Mouse (Mus musculus) lung, postnatal 14 days (tissue): ENCODE data around the gene Kcnb1.

ENCODE experiments used
- DNase-seq: peaks from one replicate; pipeline ENCODE4 v3.0.0; 2021

The Kcnb1 gene

DNA sequence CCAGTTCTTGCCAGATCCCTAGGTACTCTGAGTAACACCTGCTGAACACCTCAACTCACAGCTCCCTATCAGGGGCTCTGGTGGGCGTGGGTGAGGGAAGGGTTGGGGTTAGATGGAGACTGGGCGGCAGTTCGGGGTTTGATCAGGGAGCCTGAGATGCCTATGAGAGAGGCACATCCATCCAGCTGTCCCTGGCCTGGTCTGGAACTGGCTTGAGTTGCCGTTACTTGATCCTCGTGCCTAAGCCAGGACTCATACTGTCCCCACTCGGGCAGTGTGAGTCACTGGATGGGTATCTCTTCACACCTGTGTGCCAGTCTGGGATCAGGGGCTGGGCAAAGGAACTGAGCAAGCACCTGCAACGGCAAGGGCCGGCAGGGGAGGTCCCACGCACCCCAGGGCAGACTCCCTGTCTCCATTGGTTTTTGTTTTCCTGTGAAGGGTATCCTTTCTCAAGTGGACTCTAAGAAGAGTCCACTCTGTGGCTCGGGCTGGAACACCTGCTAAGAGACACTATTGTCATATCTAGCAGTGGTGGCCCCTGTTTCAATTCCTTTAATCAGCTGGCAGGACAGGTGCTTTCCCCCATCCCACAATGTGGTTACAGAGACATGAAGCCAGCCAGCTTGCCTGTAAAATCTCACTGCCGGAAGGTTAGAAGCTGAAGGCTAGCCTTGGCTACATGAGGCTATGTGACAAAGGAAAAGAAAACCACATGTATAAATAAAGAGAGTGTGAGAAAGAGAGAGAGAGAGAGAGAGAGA, 112.6 kb downstream of the Kcnb1 start:
- no peak for DNase-seq

- no peak for DNase-seq
Observed at GRCm38 (mm10) chr2:167076759-167077158, 113.2 kb downstream of the Kcnb1 start.

DNA sequence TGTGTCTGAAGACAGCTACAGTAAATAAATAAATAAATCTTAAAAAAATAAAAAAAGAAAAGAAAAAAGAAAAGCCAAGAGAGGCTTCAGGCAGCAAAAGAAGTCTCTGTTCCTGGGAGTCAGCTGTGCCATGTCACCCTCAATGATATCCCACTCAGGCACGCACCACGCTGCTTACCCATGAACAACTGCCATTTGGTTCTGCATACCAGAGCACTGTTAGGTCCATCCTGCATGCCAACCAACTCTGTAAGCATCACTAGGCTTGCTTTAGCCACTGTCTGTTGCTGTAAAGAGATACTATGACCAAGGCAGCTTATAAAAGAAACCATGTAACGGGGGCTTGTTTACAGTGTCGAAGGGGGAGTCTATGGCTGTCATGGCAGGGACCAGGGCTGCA, 113.6 kb downstream of the Kcnb1 start:
- DNase-seq, result no peak

DNA sequence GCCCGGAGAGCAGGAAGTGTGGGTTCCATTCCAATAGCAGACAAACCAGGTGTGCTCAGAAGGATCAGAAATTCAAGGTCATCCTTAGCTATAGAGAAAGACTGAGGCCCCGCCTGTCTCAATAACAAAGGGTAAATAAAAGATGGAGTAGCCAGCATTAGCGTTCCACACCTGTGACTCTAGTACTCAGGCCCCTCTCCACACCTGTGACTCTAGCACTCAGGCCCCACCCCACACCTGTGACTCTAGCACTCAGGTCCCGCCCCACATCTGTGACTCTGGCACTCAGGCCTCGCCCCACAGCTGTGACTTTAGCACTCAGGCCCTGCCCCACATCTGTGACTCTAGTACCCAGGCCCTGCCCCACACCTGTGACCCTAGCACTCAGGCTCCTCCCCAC, 115.4 kb downstream of the Kcnb1 start:
- no peak for DNase-seq

DNA sequence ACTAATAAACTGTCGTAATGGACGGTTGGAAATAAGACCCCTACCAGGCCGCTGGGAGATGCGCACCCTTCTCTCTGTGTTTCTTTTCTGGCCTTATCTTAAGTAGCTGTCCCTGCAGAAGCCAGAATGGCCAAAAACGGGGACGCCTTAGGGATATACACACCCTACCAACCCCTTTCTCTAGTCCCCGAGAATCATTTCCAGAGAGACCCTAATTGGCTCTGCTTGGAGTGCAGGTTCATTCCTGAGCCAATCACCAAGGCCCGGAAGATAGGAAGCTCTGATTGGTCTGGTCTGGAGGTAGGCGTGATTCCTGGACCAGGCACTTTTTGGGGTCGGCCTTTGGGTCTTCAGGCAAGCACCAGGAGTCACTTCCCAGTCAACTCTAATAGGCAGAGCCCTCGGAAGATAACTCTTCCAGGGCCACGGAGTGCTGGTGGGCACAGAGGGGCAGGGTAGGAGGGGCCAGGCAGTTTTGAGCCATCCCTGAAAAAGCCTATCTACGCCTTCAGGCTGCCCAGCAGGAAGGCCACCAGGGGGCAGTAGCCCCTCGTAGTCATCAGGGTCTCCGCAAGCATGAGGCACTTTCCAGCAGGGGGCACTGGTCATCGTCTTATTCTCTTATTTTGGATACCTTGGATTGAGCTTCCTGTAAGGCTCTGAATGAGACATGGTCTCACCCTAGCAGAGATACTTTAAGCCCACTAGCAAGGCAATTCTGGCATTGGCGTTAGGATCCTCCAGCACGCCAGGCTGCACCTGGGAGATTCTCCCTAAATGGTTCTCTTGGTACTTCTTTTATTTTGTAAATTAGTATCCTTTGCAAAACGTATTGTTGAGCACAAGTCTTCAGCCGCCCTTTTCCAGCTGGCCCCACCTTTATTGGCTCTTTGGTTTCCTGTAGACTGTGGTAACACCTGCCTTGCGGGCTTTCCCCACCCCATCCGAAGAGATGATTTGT, 118.0 kb downstream of the Kcnb1 start:
- DNase-seq, result peak; percentile 98

DNA sequence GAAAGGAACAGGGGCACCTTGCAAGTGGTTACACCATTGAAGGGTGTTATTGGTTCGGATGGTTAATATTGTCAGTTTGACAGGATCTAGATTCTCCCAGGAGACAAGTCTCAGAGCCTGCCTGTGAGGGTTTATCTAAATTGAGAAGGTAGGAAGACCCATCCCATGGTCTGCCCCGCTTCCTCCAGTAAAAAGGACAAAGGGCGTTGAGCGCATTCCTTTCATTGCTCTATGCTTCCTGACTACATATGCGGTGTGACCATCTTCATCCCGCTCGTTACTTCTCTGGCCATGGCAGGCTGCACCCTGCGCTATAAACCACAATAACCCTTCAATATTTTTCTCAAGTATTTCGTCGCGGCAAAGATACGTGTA, 118.7 kb downstream of the Kcnb1 start:
- no peak for DNase-seq

DNA sequence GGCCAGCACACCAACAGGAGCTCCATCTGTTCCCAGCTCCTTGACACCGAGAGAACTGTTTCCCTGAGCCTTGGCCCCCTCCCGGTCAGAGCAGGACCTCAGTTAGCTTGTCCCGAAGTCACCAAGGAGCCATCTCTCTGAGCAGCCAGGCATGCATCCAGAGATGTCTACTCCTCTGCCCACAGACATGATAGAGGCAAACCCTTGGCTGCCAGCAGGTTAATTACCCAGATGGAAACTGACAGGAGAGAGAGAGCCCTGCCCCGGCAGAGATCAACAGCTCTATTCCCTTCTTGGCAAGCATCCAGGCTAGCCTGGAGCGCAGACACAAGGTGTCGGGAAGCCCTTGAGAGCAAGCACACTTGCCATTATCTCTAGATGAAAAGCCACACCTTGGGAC, 119.6 kb downstream of the Kcnb1 start:
- DNase-seq, result no peak

DNA sequence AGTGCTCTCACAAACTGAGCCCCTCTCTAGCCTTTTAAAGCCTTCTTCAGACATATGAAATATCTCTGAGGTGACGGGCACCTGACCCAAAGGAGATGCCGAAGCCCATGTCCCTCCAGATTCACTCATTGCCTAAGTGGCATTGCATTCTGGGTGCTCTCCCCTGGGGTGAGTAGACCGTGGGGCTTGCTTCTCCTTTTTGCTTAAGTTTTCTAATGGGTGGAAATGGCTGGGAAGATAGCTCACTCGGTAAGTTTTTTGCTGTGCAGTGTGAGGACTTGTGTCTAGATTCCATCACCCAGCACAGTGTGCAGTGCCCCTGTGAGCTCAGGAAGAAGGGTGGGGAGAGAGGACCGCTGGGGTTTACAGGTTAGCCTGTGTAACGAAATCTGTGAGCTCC, 122.4 kb downstream of the Kcnb1 start:
- DNase-seq, result no peak

DNA sequence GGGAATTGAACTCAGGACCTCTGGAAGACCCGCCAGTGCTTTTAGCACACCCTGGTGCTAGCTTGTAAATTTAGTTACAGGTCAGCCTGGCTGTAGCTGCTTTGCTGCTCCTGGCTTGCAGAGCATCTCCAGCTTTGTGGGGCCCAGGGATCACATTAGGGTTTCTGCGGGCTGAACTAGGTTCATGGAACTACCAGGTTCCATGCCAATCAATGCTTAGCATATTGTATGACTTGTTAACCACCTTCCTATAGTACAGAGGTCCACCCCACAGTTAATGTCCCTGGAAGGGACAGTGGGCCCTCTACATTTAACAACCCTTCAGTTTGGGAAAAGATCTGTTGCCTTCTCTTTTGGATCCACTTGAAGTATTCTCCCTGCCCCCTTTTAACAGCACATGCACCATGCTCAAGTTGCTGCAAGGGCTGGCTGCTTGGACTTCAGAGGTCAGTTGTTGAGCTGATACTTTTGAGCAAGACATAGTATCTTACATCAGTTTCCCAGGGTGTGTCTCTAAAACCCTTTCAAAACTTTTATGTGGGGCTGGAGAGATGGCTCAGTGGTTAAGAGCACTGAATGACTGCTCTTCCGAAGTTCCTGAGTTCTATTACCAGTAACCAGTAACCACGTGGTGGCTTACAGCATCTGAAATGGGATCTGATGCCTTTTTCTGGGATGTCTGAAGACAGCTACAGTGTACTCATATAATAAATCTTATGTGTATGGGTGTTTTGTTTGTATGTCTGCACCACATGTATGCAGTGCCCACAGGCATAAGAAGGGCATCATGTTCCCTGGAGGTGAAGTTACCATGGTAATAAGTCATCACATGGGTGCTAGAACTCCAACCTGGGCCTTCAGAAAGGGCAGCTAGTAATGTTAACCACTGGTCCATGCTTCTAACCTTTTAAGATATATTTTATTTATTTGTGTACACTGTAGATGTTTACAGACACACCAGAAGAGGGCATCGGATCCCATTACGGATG, 123.1 kb downstream of the Kcnb1 start:
- DNase-seq, result no peak

- DNase-seq, result no peak
Observed at GRCm38 (mm10) chr2:167066031-167066430, 123.9 kb downstream of the Kcnb1 start.

DNA sequence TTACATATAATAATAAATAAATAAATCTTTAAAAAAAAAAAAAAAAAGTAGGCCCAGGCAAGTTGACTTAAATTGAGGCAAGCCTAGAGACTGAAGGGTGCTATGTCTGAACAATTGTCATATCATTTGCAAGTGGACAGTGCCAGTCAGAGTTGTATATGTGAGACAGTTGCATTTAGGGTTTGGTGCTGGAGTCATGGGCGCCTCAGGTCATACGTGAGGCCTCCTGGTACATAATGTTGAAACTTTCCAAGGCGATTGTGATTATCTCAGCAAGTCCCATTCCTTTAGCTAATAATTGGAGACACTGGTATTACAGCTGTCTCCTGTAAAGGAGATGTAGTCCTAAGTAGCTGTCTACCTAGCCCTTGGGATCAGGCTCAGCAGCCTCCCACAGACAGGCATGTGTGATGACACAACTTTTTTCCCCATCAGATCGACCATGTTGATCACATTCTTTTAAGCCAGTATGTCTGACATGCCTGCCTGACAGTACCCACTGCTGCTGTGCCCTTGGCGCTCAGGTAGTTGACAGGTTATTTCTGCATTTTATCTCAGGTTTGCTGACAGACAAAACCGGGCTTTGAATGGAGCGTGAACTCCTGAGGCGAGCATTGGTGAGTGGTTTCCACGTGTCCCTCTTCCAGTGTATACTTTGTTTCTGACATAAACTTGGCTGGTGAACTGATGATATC, 125.2 kb downstream of the Kcnb1 start:
- no peak for DNase-seq

GRCm38 (mm10) chr2:167063906-167064496, 126.0 kb downstream of the Kcnb1 start:
- no peak for DNase-seq

DNA sequence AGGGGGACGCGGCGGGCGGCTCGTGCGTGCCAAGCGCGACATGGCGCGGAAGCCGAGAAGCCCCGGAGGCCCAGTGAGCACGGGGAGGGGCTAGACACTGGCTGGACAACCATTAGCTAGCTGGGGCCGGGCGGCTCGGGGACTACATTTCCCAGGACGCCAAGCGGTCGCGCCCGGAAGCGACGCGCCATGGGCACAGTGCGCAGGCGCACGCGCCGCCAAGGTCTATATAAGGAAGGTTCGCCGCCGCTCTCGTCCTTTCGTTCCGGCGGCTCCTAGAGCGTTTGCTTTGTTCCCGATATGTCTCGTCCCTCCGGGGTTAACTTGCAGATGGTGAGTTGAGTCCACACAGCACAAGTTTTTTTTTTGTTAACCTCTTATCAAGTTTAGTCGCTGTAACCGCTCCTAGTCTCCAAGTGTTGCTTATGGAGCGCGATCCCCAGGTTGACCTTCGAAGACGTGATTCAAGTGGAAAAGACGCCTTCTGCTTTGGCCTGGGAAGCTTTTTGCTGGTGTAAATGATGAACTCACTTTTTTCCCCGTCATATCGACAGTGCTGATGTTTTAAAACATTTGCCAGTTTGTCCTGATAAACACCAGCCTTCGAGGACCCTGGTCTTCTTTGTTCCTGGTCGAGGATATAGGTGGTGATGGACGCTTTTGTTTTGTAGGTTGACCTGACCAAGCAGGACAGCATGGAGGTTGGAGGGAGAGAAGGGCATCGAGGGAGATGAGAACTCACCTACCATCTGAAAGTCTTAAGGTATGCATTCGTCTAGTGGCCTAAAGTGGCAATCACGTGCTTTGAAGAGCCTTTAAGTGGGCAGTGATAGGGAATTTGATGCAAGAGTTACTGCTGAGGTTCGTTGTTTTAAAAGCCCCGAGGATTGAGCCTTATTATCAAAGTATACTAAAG, 126.7 kb downstream of the Kcnb1 start, which contains the start of gene Znfx1:
Znfx1 (minus strand) TSS at position 51 of the 916 bp plus-strand sequence.
- peak; percentile 97 for DNase-seq

DNA sequence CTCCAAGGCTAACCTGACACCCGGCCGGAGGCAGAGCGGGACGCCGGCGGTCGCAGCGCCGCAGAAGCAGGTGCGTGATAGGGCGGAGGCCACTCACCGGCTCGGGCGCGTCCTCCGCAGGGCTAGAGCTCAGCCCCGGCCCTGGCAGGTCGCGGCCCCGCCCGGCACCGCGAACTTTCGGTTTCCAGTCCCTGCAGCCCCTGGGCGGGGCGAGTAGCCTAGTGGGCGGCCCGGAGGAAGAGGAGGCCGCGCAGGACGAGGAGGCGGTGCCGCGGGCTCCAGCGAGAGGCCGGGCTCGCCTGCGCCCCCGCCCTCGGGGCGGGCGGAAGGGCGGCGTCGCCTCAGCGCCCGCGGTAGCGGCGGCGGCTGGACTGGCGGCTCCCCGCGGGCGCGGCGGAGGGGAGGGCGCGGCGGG, 127.5 kb downstream of the Kcnb1 start:
- peak; percentile 95 for DNase-seq

DNA sequence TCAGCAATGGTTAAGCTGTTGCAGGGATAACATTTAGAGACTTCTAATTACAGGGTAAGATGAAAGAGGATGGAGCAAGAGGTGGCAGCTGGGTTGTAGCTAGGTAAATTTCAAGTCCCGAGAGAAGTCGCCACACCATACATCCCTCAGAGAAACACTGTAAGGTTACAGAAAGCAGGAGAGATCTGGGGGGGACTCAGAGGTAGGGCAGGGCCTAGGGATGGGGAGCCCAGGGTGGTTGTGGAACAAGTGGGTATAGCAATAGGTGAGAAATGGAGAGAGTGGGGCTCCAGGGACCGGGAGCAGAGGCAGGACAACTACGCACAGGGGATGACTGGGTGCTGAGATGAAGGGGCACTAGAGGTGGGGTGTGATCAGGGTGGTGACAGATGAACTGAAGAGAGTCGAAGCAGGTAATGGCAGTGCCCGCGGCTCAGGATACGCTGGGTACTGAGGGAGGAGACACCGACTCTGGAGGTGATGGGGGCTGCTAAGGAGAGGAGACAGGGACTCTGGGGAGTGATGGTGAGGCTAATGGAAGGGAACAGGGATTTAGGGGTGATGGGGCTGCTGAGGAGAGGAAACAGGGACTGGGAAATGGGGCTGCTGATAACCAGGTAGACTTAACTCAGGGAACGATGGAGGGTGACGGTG, 128.4 kb downstream of the Kcnb1 start:
- DNase-seq, result no peak

- no peak for DNase-seq
Observed at GRCm38 (mm10) chr2:167060761-167061160, 129.2 kb downstream of the Kcnb1 start.

- DNase-seq, result no peak
Observed at GRCm38 (mm10) chr2:167060360-167060759, 129.6 kb downstream of the Kcnb1 start.

DNA sequence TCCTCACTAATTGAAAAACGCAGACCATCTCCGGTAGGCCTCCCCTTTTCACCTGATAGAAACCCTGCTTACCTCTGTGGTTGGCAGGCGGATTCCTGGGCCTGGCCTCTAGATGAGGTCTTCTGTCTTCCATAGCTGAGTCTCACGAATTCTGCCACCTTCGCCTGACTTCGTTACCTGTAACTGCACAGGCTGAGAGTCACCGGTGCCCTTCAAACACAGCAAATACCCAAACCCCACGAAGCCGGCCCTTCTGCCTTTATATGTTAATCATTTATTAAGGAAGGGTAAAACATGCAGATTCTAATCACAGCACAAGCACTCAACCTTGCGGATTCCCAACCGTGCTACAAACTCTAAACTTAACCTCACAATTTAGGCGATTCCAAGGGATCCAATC, 130.0 kb downstream of the Kcnb1 start:
- DNase-seq, result no peak

- no peak for DNase-seq
Observed at GRCm38 (mm10) chr2:167059536-167059935, 130.4 kb downstream of the Kcnb1 start.

DNA sequence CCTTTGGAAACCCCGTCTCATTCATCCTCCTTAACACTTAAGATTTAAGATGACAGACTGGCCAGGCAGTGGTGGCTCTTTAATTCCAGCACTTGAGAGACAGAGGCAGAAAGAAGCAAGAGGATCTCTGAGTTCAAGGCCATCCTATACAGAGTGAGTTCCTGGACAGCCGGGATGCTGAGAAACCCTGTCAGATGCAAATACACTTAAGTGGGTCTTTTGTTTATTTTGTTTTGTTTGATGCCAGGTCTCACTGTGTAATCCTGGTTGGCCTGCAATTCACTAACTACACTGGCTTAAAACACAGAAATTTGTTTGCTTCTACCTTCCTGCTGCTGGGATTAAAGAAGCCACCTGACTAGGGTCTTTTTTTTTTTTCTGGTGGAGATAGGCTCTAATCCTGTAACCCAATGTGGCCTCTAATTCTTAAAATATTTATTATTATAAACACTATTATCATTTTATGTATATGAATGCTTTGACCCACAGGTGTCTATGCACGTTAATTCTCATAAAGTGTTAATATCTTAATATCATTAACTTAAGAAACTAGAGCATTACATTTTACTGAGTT, 131.1 kb downstream of the Kcnb1 start:
- no peak for DNase-seq
